Mouse (Mus musculus) heart, embryonic 11.5 days (tissue): ENCODE measurements around the gene Cog1. TPM values are rescaled to one million over a fixed set of nuclear protein-coding genes. Genes with fewer than 3 reads are reported as not detected.

Experiments
- ATAC-seq: fragments of 200-750 bp; cut with Nextera tagmentation; replicated peaks from 2 replicates; pipeline ENCODE4 v1.8.0; 2017; ENCODE audit warnings: moderate library complexity; ENCODE audit not compliant: insufficient number of reproducible peaks, low FRiP score, low TSS enrichment
- H3K27ac ChIP-seq: fragments of 300-500 bp; sonication (generic); 2 replicates; pipeline ENCODE4 v1.5.1; 2014; ENCODE audit warnings: mild to moderate bottlenecking, low read depth, low read length
- H3K27me3 ChIP-seq: fragments of 300-500 bp; sonication (generic); 2 replicates; pipeline ENCODE4 v1.6.1; 2014; ENCODE audit warnings: mild to moderate bottlenecking, low read length, mixed read lengths; ENCODE audit not compliant: control insufficient read depth, insufficient read depth
- H3K36me3 ChIP-seq: fragments of 300-500 bp; sonication (generic); 2 replicates; pipeline ENCODE4 v1.6.1; 2014; ENCODE audit warnings: mild to moderate bottlenecking, low read length, moderate library complexity, mixed read lengths; ENCODE audit not compliant: control insufficient read depth, insufficient read depth
- H3K4me1 ChIP-seq: fragments of 300-500 bp; sonication (generic); 2 replicates; pipeline ENCODE4 v1.6.1; 2014; ENCODE audit warnings: low read length; ENCODE audit not compliant: control insufficient read depth, insufficient read depth
- H3K4me2 ChIP-seq: fragments of 300-500 bp; sonication (generic); 2 replicates; pipeline ENCODE4 v1.6.1; 2014; ENCODE audit warnings: mild to moderate bottlenecking, moderate library complexity
- H3K4me3 ChIP-seq: fragments of 300-500 bp; sonication (generic); 2 replicates; pipeline ENCODE4 v1.5.1; 2014; ENCODE audit warnings: low read depth, low read length
- H3K9ac ChIP-seq: fragments of 300-500 bp; sonication (generic); 2 replicates; pipeline ENCODE4 v1.6.1; 2014; ENCODE audit warnings: mild to moderate bottlenecking, low read depth, low read length, moderate library complexity
- H3K9me3 ChIP-seq: fragments of 300-500 bp; sonication (generic); replicated peaks from 2 replicates; pipeline ENCODE4 v1.6.1; 2016; ENCODE audit warnings: low read length; ENCODE audit not compliant: control insufficient read depth
- WGBS: fragments of 180-500 bp; shearing (Covaris S2); extraction: QIAGEN DNeasy Blood & Tissue Kit; methylation state at CpG from one replicate; pipeline ENCODE4 v1.1.7; 2014; ENCODE audit not compliant: insufficient replicate concordance; 5-methylcytosine and 5-hydroxymethylcytosine counted together
- polyA plus RNA-seq: library from polyadenylated mRNA; unstranded; fragments of >200 nt; fragmentation: Nextera tagmentation; extraction: Ambion mirVana; gene quantifications from 2 replicates; pipeline ENCODE4 v1.2.1, GENCODE M21; 2014

The Cog1 gene
- polyA plus RNA-seq, 1 experiment from 2014 or later: 19.4 TPM

- ATAC-seq: no peak
- Histone ChIP-seq H3K4me3 (no peak overlapping the region), H3K9me3 (no peaks in the 10 kb centered on the region), H3K9ac (0 out of 2 replicates have a peak overlapping the region, but pooled peaks have one; percentile 5), H3K4me2 (no peak overlapping the region), H3K27me3 (no peaks in the 10 kb centered on the region), H3K27ac (no peak overlapping the region), H3K4me1 (peaks cover 17% of the 10 kb centered on the region), H3K36me3 (peaks cover 31% of the 10 kb centered on the region)
- WGBS: 73% methylated on average over 2 of the region's 2 CpGs
Observed at GRCm38 (mm10) chr11:113687031-113687430, 38.1 kb downstream of the Cog1 start.

- no peak overlapping the region for H3K4me3 ChIP-seq
- H3K9ac ChIP-seq: no peak overlapping the region
- H3K36me3 ChIP-seq: peaks cover 47% of the 10 kb centered on the region
- no peak overlapping the region for H3K27ac ChIP-seq
- no peak for ATAC-seq
- peaks cover 4% of the 10 kb centered on the region; the same call in 1 of the 2 replicates for H3K4me1 ChIP-seq
- WGBS: 90% methylated on average over 12 of the region's 12 CpGs
- H3K9me3 ChIP-seq: no peaks in the 10 kb centered on the region
- no peak overlapping the region for H3K4me2 ChIP-seq
- H3K27me3 ChIP-seq: no peaks in the 10 kb centered on the region
Observed at GRCm38 (mm10) chr11:113690506-113690905, 41.5 kb downstream of the Cog1 start.

GRCm38 (mm10) chr11:113691318-113691717 lies 42.3 kb downstream of the Cog1 start:
- Histone ChIP-seq H3K27ac (no peak overlapping the region), H3K4me1 (peaks cover 4% of the 10 kb centered on the region; the same call in 1 of the 2 replicates), H3K4me3 (no peak overlapping the region), H3K9ac (no peak overlapping the region), H3K27me3 (no peaks in the 10 kb centered on the region), H3K4me2 (no peak overlapping the region), H3K36me3 (peaks cover 52% of the 10 kb centered on the region), H3K9me3 (no peaks in the 10 kb centered on the region)
- ATAC-seq: no peak
- WGBS: 89% methylated on average over 5 of the region's 5 CpGs

GRCm38 (mm10) chr11:113691851-113692250 lies 42.9 kb downstream of the Cog1 start:
- H3K9me3 ChIP-seq: no peaks in the 10 kb centered on the region
- H3K27me3 ChIP-seq: no peaks in the 10 kb centered on the region
- no peak for ATAC-seq
- H3K9ac ChIP-seq: no peak overlapping the region
- H3K27ac ChIP-seq: no peak overlapping the region
- peaks cover 3% of the 10 kb centered on the region; the same call in 1 of the 2 replicates for H3K4me1 ChIP-seq
- peaks cover 52% of the 10 kb centered on the region for H3K36me3 ChIP-seq
- no peak overlapping the region for H3K4me3 ChIP-seq
- H3K4me2 ChIP-seq: no peak overlapping the region
- WGBS: 75% methylated on average over 3 of the region's 3 CpGs

GRCm38 (mm10) chr11:113697571-113697970 lies 48.6 kb downstream of the Cog1 start:
- ATAC-seq: no peak
- no peak overlapping the region for H3K27ac ChIP-seq
- H3K4me1 ChIP-seq: no peaks in the 10 kb centered on the region
- H3K9me3 ChIP-seq: no peaks in the 10 kb centered on the region
- peaks cover 19% of the 10 kb centered on the region for H3K36me3 ChIP-seq
- H3K27me3 ChIP-seq: no peaks in the 10 kb centered on the region
- WGBS: 67% methylated on average over 5 of the region's 5 CpGs
- H3K4me2 ChIP-seq: no peak overlapping the region
- no peak overlapping the region for H3K9ac ChIP-seq
- H3K4me3 ChIP-seq: no peak overlapping the region

GRCm38 (mm10) chr11:113698013-113698545 lies 49.1 kb downstream of the Cog1 start:
- Histone ChIP-seq H3K27me3 (no peaks in the 10 kb centered on the region), H3K4me1 (no peaks in the 10 kb centered on the region), H3K36me3 (peaks cover 19% of the 10 kb centered on the region), H3K4me2 (no peak overlapping the region), H3K27ac (no peak overlapping the region), H3K4me3 (no peak overlapping the region), H3K9me3 (no peaks in the 10 kb centered on the region), H3K9ac (no peak overlapping the region)
- WGBS: 81% methylated on average over 12 of the region's 12 CpGs
- no peak for ATAC-seq

GRCm38 (mm10) chr11:113699643-113700042 lies 50.7 kb downstream of the Cog1 start:
- H3K27ac ChIP-seq: no peak overlapping the region
- no peak for ATAC-seq

GRCm38 (mm10) chr11:113703758-113704157 lies 54.8 kb downstream of the Cog1 start:
- ATAC-seq: 0 out of 2 replicates have a peak, but pooled peaks have one; percentile 29
- WGBS: 45% methylated on average over 5 of the region's 5 CpGs
- no peaks in the 10 kb centered on the region for H3K9me3 ChIP-seq

More at GRCm38 (mm10) chr11:113699643-113700042, 50.7 kb downstream of the Cog1 start:
- Histone ChIP-seq H3K27me3 (no peaks in the 10 kb centered on the region), H3K9me3 (no peaks in the 10 kb centered on the region), H3K4me1 (0 out of 2 replicates have a peak, but pooled peaks cover 2% of the 10 kb centered on the region), H3K9ac (no peak overlapping the region), H3K4me2 (no peak overlapping the region), H3K36me3 (peaks cover 15% of the 10 kb centered on the region), H3K4me3 (no peak overlapping the region)
- 85% methylated on average over 7 of the region's 7 CpGs for WGBS

More at GRCm38 (mm10) chr11:113703758-113704157, 54.8 kb downstream of the Cog1 start:
- H3K4me2 ChIP-seq: no peak overlapping the region
- no peak overlapping the region for H3K4me3 ChIP-seq
- H3K9ac ChIP-seq: no peak overlapping the region
- H3K27me3 ChIP-seq: peaks cover 3% of the 10 kb centered on the region
- peaks cover 4% of the 10 kb centered on the region; the same call in 1 of the 2 replicates for H3K36me3 ChIP-seq
- H3K4me1 ChIP-seq: 0 out of 2 replicates have a peak, but pooled peaks cover 2% of the 10 kb centered on the region
- H3K27ac ChIP-seq: no peak overlapping the region
